Mouse (Mus musculus) megakaryocyte, embryonic 14.5 days (primary cell): ENCODE measurements at regions not wholly inside any gene's neighbourhood (a gene's known extent, or its start where the extent isn't known, plus 50 kb on each side); places are given as distances from the start of the nearest gene placed in this dataset.

ENCODE experiments used
- FLI1 ChIP-seq: IDR thresholded peaks from 2 replicates; pipeline ENCODE4 v1.6.1; 2012; ENCODE audit warnings: low read length, inconsistent platforms, mixed read lengths
- GATA1 ChIP-seq: IDR thresholded peaks from 3 replicates; pipeline ENCODE4 v1.6.1; 2012; ENCODE audit warnings: mixed read lengths, low read length, inconsistent platforms, borderline replicate concordance

GRCm38 (mm10) chr4:34234204-34234603 is 184.2 kb upstream of the Spaca1 start:
- no peak for TF ChIP-seq GATA1
- no peak for TF ChIP-seq FLI1
